Mouse (Mus musculus): ENCODE measurements around the gene Nrarp.

DNA sequence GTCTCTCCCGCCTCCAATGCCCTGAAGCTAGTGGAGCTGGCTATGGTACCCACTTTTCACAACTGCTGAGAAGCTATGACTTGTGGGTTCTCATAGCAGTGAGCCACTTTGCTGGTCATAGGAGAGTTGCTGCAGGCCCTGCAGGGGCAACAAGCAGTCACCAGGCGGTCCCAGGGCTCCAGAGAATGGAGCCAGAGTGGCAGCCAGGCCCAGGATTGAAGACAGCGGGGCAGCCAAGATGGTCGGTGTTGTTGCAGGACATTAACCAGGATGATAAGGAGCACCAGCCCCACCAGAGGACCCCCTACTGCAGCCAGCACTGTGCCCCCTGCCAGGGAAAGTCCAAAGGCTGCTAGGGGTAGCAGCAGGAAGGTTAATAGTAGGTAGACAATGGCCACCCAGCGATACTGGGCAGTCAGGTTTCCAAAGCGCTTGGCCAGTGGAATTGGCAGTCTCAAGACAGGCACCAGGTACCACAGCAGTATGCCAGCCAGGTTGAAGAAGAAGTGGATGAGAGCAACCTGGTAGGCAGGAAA is 48.5 kb downstream of the Nrarp start:
- TF ChIP-seq CTCF (IDR thresholded peaks at IDR 0.05) = no peak
- TF ChIP-seq EP300 (IDR thresholded peaks at IDR 0.05) = no peak
